Mouse (Mus musculus) olfactory bulb, adult 2 months (tissue): Measurements from ENCODE around the gene Pde4b.

Experiments
- CTCF ChIP-seq: fragments of 200-500 bp; IDR thresholded peaks from 2 replicates; pipeline ENCODE4 v1.5.1; 2012; ENCODE audit warnings: low read depth, mild to moderate bottlenecking, low read length, moderate library complexity; ENCODE audit not compliant: insufficient read depth
- POLR2A ChIP-seq: fragments of 200-500 bp; IDR thresholded peaks from 2 replicates; pipeline ENCODE4 v1.6.1; 2012; ENCODE audit warnings: mild to moderate bottlenecking, low read depth, low read length, moderate library complexity; ENCODE audit not compliant: insufficient read depth

DNA sequence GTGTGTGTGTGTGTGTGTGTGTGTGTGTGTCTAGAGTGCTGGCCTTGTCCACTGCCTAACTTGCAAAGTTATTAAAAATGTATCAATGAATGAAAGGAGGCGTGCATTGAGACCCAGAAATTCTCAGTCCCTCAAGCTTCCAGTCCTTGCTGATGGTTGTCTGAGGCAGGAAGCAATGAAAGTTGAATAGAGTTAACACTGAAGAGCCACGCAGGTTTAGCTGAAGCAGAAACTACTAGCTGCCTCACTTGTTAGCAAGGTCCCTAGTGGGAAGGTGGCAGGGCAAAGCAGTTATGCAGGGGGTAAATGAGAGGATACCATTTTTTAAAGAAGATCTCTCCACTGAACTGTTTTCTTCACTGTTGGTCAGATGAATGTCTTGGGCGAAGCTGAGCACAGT is 485.2 kb downstream of the Pde4b start:
- no peak for TF ChIP-seq POLR2A
- TF ChIP-seq CTCF = no peak
